Mouse (Mus musculus): ENCODE results near the gene Gxylt2. TPM values are rescaled to one million over a fixed set of nuclear protein-coding genes. Genes with fewer than 3 reads are reported as not detected.

Gene Gxylt2
- polyA plus RNA-seq, 1 experiment from 2014 or later: 9.6 TPM

DNA sequence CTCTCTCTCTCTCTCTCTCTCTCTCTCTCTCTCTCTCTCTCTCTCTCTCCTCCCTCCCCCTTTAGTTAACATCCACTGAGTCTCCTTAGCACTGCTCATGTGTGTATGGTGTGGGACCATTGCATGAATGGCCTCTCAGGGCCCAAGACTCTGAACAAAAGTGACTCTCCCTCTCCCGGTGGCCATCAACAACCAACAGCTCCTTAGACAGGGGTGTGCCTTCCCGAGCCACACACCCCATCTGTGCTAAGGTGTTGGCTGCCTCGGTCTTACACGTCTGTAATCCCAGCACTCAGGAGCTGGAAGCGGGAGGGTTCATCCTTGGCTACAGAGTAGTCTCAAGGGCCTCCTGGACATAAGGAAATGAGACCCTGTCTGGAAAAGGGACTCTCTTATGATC, 4.5 kb upstream of the Gxylt2 start:
- 84% methylated on average over 5 of the region's 5 CpGs for WGBS
- Histone ChIP-seq H3K4me1 (peaks cover 6% of the 10 kb centered on the region; the same call in 1 of the 2 replicates), H3K27me3 (peaks cover 24% of the 10 kb centered on the region), H3K4me3 (no peak overlapping the region), H3K9me3 (replicated peaks) (no peaks in the 10 kb centered on the region), H3K9ac (no peak overlapping the region), H3K4me2 (replicated peaks) (no peak overlapping the region), H3K36me3 (no peaks in the 10 kb centered on the region), H3K27ac (no peak overlapping the region)
- ATAC-seq (ENCODE audit: low FRiP score): no peak

DNA sequence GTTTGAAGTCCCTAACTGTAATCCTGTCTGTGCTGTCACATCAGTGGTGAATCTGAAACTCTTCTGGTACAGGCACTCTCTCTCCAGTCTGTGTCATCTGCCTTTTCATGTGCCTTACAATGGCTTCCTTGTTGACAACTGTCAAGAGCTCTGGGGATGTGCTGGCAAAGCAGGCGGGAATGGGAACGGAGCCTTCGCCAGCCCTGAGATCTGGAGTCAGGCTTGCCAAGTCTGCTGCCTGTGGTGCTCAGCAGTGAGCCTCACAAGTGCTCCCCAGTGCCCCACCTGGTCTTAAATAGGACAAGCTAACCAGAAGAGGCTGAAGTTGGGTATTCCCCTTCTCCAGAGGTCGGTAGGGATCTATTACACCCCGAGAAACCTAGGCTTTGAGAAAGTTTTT, 3.8 kb upstream of the Gxylt2 start:
- H3K27me3 ChIP-seq: peaks cover 28% of the 10 kb centered on the region
- WGBS: 68% methylated on average over 5 of the region's 5 CpGs
- no peak overlapping the region for H3K4me2 ChIP-seq (replicated peaks)
- peaks cover 7% of the 10 kb centered on the region; the same call in 1 of the 2 replicates for H3K4me1 ChIP-seq
- H3K4me3 ChIP-seq: no peak overlapping the region
- no peaks in the 10 kb centered on the region for H3K9me3 ChIP-seq (replicated peaks)
- no peak overlapping the region for H3K9ac ChIP-seq
- no peak overlapping the region for H3K27ac ChIP-seq
- ATAC-seq (ENCODE audit: low FRiP score): no peak
- H3K36me3 ChIP-seq: no peaks in the 10 kb centered on the region

GRCm38 (mm10) chr6:100704197-100704573, 349 bp upstream of the Gxylt2 start:
- WGBS: 38% methylated on average over 8 of the region's 8 CpGs
- Histone ChIP-seq H3K4me3 (peak overlapping the region; percentile 70), H3K9me3 (replicated peaks) (no peaks in the 10 kb centered on the region), H3K4me2 (replicated peaks) (peak overlapping the region; percentile 96), H3K27ac (no peak overlapping the region), H3K4me1 (peaks cover 7% of the 10 kb centered on the region; the same call in 1 of the 2 replicates), H3K27me3 (peaks cover 36% of the 10 kb centered on the region), H3K36me3 (no peaks in the 10 kb centered on the region), H3K9ac (peak overlapping the region; percentile 78)
- ATAC-seq (ENCODE audit: low FRiP score): peak; percentile 48; the same call in 1 of the 2 replicates

DNA sequence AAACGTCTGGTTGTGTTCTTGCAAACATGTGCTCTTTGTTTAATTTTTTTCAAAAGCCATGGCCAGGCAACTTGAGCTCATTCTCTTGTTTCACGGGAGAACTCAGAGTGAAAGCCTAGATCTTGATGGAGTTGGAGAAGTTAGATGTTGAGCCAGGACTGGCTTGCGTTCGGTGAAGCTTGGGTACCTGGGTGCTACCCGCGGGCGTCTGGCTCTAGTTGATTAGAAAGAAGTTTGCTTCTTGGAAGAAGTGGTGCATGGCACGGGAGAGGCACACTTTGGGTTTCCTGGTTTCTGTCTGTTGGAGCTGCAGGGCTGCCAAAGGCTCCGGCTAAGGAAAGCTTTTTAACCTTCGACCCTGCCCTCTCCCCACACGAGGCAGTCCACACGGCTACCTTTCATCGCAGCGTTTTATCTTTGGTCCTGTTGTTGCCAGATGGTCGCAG, 855 bp downstream of the Gxylt2 start:
- no peak for ATAC-seq (ENCODE audit: low FRiP score)
- no peak overlapping the region for H3K27ac ChIP-seq
- H3K4me3 ChIP-seq: peak overlapping the region; percentile 70
- no peaks in the 10 kb centered on the region for H3K36me3 ChIP-seq
- H3K4me2 ChIP-seq (replicated peaks): peak overlapping the region; percentile 96
- no peaks in the 10 kb centered on the region for H3K9me3 ChIP-seq (replicated peaks)
- WGBS: 3% methylated on average over 15 of the region's 15 CpGs
- peaks cover 12% of the 10 kb centered on the region for H3K4me1 ChIP-seq
- H3K9ac ChIP-seq: no peak overlapping the region; the same call in 1 of the 2 replicates
- peaks cover 36% of the 10 kb centered on the region for H3K27me3 ChIP-seq

DNA sequence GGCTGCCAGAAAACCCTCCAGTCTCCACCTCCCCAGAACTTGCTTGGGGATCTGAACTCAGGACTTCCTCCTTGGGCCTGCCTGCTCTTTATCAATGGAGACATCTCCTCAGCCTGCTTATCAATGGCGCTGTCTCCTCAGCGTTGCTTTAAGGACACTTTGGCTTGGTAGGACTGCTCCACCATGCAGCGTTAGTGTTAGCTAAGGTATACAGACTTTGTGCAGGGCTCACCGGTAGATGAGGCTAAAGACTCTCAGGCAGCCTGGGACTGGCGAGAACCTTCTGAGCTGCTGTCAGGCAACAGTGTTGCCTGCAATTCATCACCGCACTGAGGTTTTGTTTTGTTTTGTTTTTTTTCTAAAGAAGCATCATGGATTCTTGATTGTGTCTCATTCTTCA, 2.3 kb downstream of the Gxylt2 start:
- H3K4me1 ChIP-seq: peaks cover 12% of the 10 kb centered on the region
- H3K36me3 ChIP-seq: no peaks in the 10 kb centered on the region
- H3K9ac ChIP-seq: no peak overlapping the region
- no peaks in the 10 kb centered on the region for H3K9me3 ChIP-seq (replicated peaks)
- H3K4me2 ChIP-seq (replicated peaks): no peak overlapping the region
- WGBS: 73% methylated on average over 6 of the region's 6 CpGs
- no peak overlapping the region for H3K27ac ChIP-seq
- no peak overlapping the region for H3K4me3 ChIP-seq
- H3K27me3 ChIP-seq: peaks cover 36% of the 10 kb centered on the region
- no peak for ATAC-seq (ENCODE audit: low FRiP score)

DNA sequence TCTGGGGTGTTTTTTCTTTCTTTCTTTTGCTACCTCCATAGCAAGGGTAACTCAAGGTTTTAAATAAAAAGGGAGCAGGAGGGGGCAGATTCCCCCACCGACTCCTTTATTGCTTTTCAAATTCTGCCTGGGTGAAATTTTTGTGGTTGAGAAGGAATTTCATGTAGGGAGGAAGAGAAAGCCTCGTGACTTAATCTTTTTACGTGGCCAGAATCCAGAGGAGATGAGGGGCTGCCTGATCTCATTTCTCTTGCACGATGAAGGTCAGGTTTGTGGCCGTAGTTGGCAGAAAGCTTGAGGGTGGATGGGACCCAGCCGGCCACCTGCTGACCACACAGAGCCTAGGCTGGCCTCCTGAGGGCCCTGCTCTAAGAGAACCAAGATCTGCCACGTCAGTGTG, 3.0 kb downstream of the Gxylt2 start:
- 61% methylated on average over 7 of the region's 7 CpGs for WGBS
- Histone ChIP-seq H3K27ac (no peak overlapping the region), H3K9ac (no peak overlapping the region), H3K4me1 (peaks cover 12% of the 10 kb centered on the region), H3K36me3 (no peaks in the 10 kb centered on the region), H3K4me3 (no peak overlapping the region), H3K9me3 (replicated peaks) (no peaks in the 10 kb centered on the region), H3K4me2 (replicated peaks) (no peak overlapping the region), H3K27me3 (peaks cover 36% of the 10 kb centered on the region)
- no peak for ATAC-seq (ENCODE audit: low FRiP score)

DNA sequence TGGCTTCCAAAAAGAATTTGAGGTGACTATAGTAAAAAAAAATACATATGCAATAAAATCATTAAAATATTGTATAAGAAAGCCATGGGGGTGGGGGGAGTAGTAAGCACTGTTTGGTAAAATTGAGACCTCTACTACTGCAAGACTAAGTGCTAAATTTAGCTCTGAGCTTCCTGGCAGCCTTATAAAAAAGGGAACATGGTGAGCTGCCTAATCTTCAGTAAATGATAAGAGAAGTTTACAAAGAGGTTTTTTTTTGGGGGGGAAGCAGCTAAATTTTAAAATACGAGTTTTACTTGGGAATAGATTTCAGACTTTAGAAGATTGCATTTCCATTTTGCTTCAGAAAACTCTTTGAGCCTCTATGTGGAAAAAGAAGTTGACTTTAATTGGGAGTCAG, 3.7 kb downstream of the Gxylt2 start:
- no peak overlapping the region for H3K4me3 ChIP-seq
- H3K9ac ChIP-seq: no peak overlapping the region
- H3K4me1 ChIP-seq: peaks cover 12% of the 10 kb centered on the region
- H3K36me3 ChIP-seq: no peaks in the 10 kb centered on the region
- peaks cover 29% of the 10 kb centered on the region for H3K27me3 ChIP-seq
- no peak for ATAC-seq (ENCODE audit: low FRiP score)
- no peaks in the 10 kb centered on the region for H3K9me3 ChIP-seq (replicated peaks)
- 84% methylated on average over 1 of the region's 1 CpGs for WGBS
- no peak overlapping the region for H3K27ac ChIP-seq
- no peak overlapping the region for H3K4me2 ChIP-seq (replicated peaks)

DNA sequence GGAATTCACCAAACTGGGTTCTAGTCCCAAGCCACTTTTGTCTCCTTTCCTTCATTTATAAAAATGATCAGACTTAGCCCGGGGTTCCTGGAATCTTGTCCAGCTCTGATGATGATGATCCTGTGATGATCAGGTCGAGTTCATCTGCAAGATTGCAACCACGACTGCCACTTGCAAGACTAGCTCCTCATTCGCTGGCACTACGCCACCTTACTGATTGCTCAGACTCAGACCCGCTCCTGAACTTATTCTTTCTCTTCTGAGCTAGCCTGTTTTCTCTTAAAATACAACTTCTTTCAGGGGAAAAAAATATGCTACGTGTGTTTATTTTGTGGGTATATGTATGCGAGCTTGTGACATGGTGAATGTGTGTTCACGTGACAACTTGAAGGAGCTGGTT, 4.5 kb downstream of the Gxylt2 start:
- Histone ChIP-seq H3K4me2 (replicated peaks) (no peak overlapping the region), H3K27ac (no peak overlapping the region), H3K9me3 (replicated peaks) (no peaks in the 10 kb centered on the region), H3K9ac (no peak overlapping the region), H3K36me3 (no peaks in the 10 kb centered on the region), H3K4me3 (no peak overlapping the region), H3K4me1 (peaks cover 12% of the 10 kb centered on the region), H3K27me3 (peaks cover 22% of the 10 kb centered on the region)
- 80% methylated on average over 9 of the region's 9 CpGs for WGBS
- ATAC-seq (ENCODE audit: low FRiP score): no peak

DNA sequence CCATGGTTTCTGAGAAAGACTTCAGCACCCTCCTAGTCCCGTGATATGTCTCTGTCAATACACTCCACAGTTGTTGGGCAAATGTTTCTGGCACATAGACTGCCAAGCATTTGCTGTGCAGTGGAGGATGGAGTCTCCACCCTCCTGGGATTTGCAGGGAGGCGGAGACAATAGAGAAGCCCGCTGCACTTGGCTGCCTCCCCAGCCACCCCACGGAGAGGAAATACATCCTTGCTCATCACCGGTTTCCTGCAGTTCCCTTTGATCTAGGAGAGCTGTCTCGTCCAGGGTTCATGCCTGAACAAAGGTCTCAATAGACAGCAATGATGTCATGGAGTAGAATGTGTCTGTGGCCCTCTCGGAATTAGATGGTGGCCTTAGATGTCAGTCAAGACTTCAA, 4.9 kb downstream of the Gxylt2 start:
- Histone ChIP-seq H3K27ac (no peak overlapping the region), H3K27me3 (peaks cover 17% of the 10 kb centered on the region), H3K36me3 (no peaks in the 10 kb centered on the region), H3K4me2 (replicated peaks) (no peak overlapping the region), H3K9ac (no peak overlapping the region), H3K4me3 (no peak overlapping the region), H3K9me3 (replicated peaks) (no peaks in the 10 kb centered on the region), H3K4me1 (peaks cover 8% of the 10 kb centered on the region)
- WGBS: 16% methylated on average over 7 of the region's 7 CpGs
- ATAC-seq (ENCODE audit: low FRiP score): peak; percentile 52; the same call in 1 of the 2 replicates

GRCm38 (mm10) chr6:100710170-100710569, 5.6 kb downstream of the Gxylt2 start:
- WGBS: 46% methylated on average over 4 of the region's 4 CpGs
- Histone ChIP-seq H3K4me3 (no peak overlapping the region), H3K9me3 (replicated peaks) (no peaks in the 10 kb centered on the region), H3K4me1 (peaks cover 5% of the 10 kb centered on the region), H3K27me3 (peaks cover 10% of the 10 kb centered on the region), H3K9ac (no peak overlapping the region), H3K36me3 (no peaks in the 10 kb centered on the region), H3K4me2 (replicated peaks) (no peak overlapping the region), H3K27ac (no peak overlapping the region)
- no peak for ATAC-seq (ENCODE audit: low FRiP score)

- no peak for ATAC-seq (ENCODE audit: low FRiP score)
- Histone ChIP-seq H3K27ac (no peak overlapping the region), H3K9ac (no peak overlapping the region), H3K36me3 (no peaks in the 10 kb centered on the region), H3K4me3 (no peak overlapping the region), H3K27me3 (peaks cover 8% of the 10 kb centered on the region), H3K4me2 (replicated peaks) (no peak overlapping the region), H3K9me3 (replicated peaks) (no peaks in the 10 kb centered on the region), H3K4me1 (peaks cover 5% of the 10 kb centered on the region)
- WGBS: 69% methylated on average over 5 of the region's 5 CpGs
Measured at GRCm38 (mm10) chr6:100710866-100711265, 6.3 kb downstream of the Gxylt2 start.

GRCm38 (mm10) chr6:100715296-100715828, 10.8 kb downstream of the Gxylt2 start:
- no peak for ATAC-seq (ENCODE audit: low FRiP score)
- 85% methylated on average over 8 of the region's 8 CpGs for WGBS
- H3K9me3 ChIP-seq (replicated peaks): no peaks in the 10 kb centered on the region
- no peak overlapping the region for H3K4me2 ChIP-seq (replicated peaks)
- H3K9ac ChIP-seq: no peak overlapping the region
- no peaks in the 10 kb centered on the region for H3K4me1 ChIP-seq
- H3K4me3 ChIP-seq: no peak overlapping the region
- no peaks in the 10 kb centered on the region for H3K36me3 ChIP-seq
- H3K27me3 ChIP-seq: peaks cover 6% of the 10 kb centered on the region; the same call in 1 of the 2 replicates
- H3K27ac ChIP-seq: no peak overlapping the region

GRCm38 (mm10) chr6:100716152-100716551, 11.6 kb downstream of the Gxylt2 start:
- peaks cover 6% of the 10 kb centered on the region; the same call in 1 of the 2 replicates for H3K27me3 ChIP-seq
- H3K4me2 ChIP-seq (replicated peaks): no peak overlapping the region
- ATAC-seq (ENCODE audit: low FRiP score): no peak
- WGBS: 81% methylated on average over 7 of the region's 7 CpGs
- no peaks in the 10 kb centered on the region for H3K36me3 ChIP-seq
- H3K9ac ChIP-seq: no peak overlapping the region
- peaks cover 2% of the 10 kb centered on the region for H3K4me1 ChIP-seq
- no peak overlapping the region for H3K4me3 ChIP-seq
- H3K27ac ChIP-seq: no peak overlapping the region
- H3K9me3 ChIP-seq (replicated peaks): no peaks in the 10 kb centered on the region
